Mouse (Mus musculus): ENCODE data around the gene Gm5800. TPM values are rescaled to one million over a fixed set of nuclear protein-coding genes. Genes with fewer than 3 reads are reported as not detected.

Gene Gm5800
- not detected for polyA plus RNA-seq (2017; shearing (Covaris generic))

DNA sequence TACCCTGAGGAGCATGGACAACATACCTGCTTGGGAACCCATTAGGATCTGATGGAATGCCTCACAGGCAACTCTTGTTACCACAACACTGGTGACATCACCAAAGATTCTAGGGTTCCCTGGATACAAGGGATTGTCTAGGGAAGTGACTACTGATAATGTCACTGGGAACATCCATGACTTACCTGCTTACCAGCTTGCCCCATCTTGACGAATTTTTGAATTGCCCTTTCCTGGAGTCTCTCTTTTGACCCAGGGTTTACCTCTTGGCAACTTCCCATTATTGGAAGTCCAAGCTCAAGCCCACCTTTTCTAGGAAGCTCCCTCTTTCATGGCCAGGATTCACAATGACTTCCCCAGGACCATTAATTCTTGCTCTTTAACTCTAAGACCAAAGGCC, at the start of gene Gm5800:
Gene Gm5800 (minus strand): TSS at position 101 of the 400 bp plus-strand sequence.

DNA sequence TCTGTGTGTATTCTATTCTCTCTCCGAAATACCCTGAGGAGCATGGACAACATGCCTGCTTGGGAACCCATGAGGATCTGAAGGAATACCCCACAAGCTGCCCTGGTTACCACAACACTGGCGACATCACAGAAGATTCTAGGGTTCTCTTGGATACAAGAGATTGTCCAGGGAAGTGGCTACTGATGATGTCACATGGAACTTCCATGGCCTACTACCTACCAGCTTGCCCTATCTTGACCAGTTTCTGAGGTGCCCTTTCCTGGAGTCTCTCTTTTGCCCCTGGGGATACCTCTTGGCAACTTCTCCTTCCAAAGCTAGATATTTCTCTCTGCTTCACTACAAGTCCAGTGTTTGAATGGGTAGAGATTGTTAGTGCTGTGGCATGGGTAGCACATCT, 21.6 kb downstream of the Gm5800 start, which contains the start of gene Gm17079:
Gene Gm17079 (minus strand): TSS at position 101 of the 400 bp plus-strand sequence.

Other genes with a start within 250 kb of the Gm5800 start
- under 1 TPM in 1 of 2 experiments, not detected in 1; 0.15 TPM for gene Gm5622, start 164.4 kb downstream of the Gm5800 start, polyA plus RNA-seq (2017; shearing (Covaris generic))
- not detected for gene Gm17175, start 143.1 kb downstream of the Gm5800 start, polyA plus RNA-seq (2017; shearing (Covaris generic))
- gene Gm17174, start 125.0 kb downstream of the Gm5800 start, polyA plus RNA-seq (2017; shearing (Covaris generic)), result not detected
- not detected for gene Gm17078, start 105.9 kb downstream of the Gm5800 start, polyA plus RNA-seq (2017; shearing (Covaris generic))
- gene Gm4181, start 81.5 kb downstream of the Gm5800 start, polyA plus RNA-seq (2017; shearing (Covaris generic)), result not detected
- not detected for gene Gm17079, start 21.7 kb downstream of the Gm5800 start, polyA plus RNA-seq (2017; shearing (Covaris generic))
- not detected for gene Ang4, start 56.4 kb upstream of the Gm5800 start, polyA plus RNA-seq (2017; shearing (Covaris generic))
- not detected for gene AY358078, start 82.9 kb upstream of the Gm5800 start, polyA plus RNA-seq (2017; shearing (Covaris generic))
- 1 to 10 TPM in 1 of 2 experiments, under 1 TPM in 1; 0.79 to 3.5 TPM for gene Ear6, start 136.5 kb upstream of the Gm5800 start, polyA plus RNA-seq (2017; shearing (Covaris generic))
- gene Mettl17, start 167.7 kb upstream of the Gm5800 start, polyA plus RNA-seq (2017; shearing (Covaris generic)), result 10 to 100 TPM; 56.3 to 79.3 TPM
- under 1 TPM; 0.23 to 0.50 TPM for gene Slc39a2, start 175.7 kb upstream of the Gm5800 start, polyA plus RNA-seq (2017; shearing (Covaris generic))
- gene Ndrg2, start 197.0 kb upstream of the Gm5800 start, polyA plus RNA-seq (2017; shearing (Covaris generic)), result 10 to 100 TPM; 34.6 to 36.6 TPM
- gene Tppp2, start 201.2 kb upstream of the Gm5800 start, polyA plus RNA-seq (2017; shearing (Covaris generic)), result not detected
- not detected for gene Rnase13, start 205.6 kb upstream of the Gm5800 start, polyA plus RNA-seq (2017; shearing (Covaris generic))